Mouse (Mus musculus) CH12.LX (cell line): Measurements from ENCODE around the gene Eef2k.

Experiments
- CTCF ChIP-seq, 2 experiments: IDR thresholded peaks in 1 of 2; conservative IDR thresholded peaks in 1 of 2; 2 replicates each; pipeline ENCODE4 v1.5.1; 2011 to 2012; ENCODE audit warnings: low read depth in 2 of 2, low read length in 2 of 2, improper control_type of control experiment in 1 of 2, inconsistent platforms in 1 of 2, mild to moderate bottlenecking in 1 of 2, moderate library complexity in 1 of 2
- ETS1 ChIP-seq: conservative IDR thresholded peaks from 2 replicates; pipeline ENCODE4 v1.6.1; 2012; ENCODE audit warnings: low read depth, mild to moderate bottlenecking, inconsistent platforms, low read length, improper control_type of control experiment, moderate library complexity
- GABPA ChIP-seq: IDR thresholded peaks from 2 replicates; pipeline ENCODE4 v1.6.1; 2012; ENCODE audit warnings: low read depth, low read length, improper control_type of control experiment, inconsistent platforms; ENCODE audit not compliant: insufficient replicate concordance
- HCFC1 ChIP-seq: IDR thresholded peaks from 2 replicates; pipeline ENCODE4 v1.6.1; 2012; ENCODE audit warnings: low read depth, mild to moderate bottlenecking, inconsistent platforms, low read length, improper control_type of control experiment
- IRF4 ChIP-seq: IDR thresholded peaks from 2 replicates; pipeline ENCODE4 v1.6.1; 2014; ENCODE audit warnings: low read depth, mild to moderate bottlenecking, inconsistent platforms, low read length, improper control_type of control experiment
- JUND ChIP-seq: conservative IDR thresholded peaks from 2 replicates; pipeline ENCODE4 v1.6.1; 2011; ENCODE audit warnings: low read depth, low read length, improper control_type of control experiment
- POLR2A ChIP-seq: IDR thresholded peaks from 2 replicates; pipeline ENCODE4 v1.6.1; 2011; ENCODE audit warnings: low read depth, mild to moderate bottlenecking, improper control_type of control experiment, low read length
- ZC3H11A ChIP-seq: IDR thresholded peaks from 2 replicates; pipeline ENCODE4 v1.6.1; 2012; ENCODE audit warnings: low read depth, mild to moderate bottlenecking, inconsistent platforms, low read length, improper control_type of control experiment
- ZMIZ1 ChIP-seq: IDR thresholded peaks from 2 replicates; pipeline ENCODE4 v1.6.1; 2012; ENCODE audit warnings: low read depth, mild to moderate bottlenecking, inconsistent platforms, low read length, improper control_type of control experiment
- ZNF384 ChIP-seq: IDR thresholded peaks from 2 replicates; pipeline ENCODE4 v1.6.1; 2012; ENCODE audit warnings: low read depth, low read length, improper control_type of control experiment, inconsistent platforms

GRCm38 (mm10) chr7:120878271-120878670 is 35.6 kb downstream of the Eef2k start:
- TF ChIP-seq POLR2A (no peak), ZC3H11A (no peak), CTCF (conservative IDR thresholded peaks at IDR 0.05 in 1 of 2, IDR thresholded peaks at IDR 0.05 in 1 of 2; ENCODE audit: low read depth in 2 of 2, low read length in 2 of 2) (no peak), ZMIZ1 (no peak), ZNF384 (no peak), HCFC1 (no peak), ETS1 (no peak), IRF4 (no peak), JUND (no peak), GABPA (no peak)
